Mouse (Mus musculus) lung, postnatal 0 days (tissue): ENCODE measurements at regions not wholly inside any gene's neighbourhood (a gene's known extent, or its start where the extent isn't known, plus 50 kb on each side); places are given as distances from the start of the nearest gene placed in this dataset.
A peak's percentile ranks its signal among the peaks of the same experiment; 100 is the strongest.

ENCODE experiments used
- ATAC-seq: fragments of 200-750 bp; cut with Nextera tagmentation; 2 replicates; pipeline ENCODE4 v1.8.0; 2017; ENCODE audit warnings: moderate library complexity
- DNase-seq: peaks from one replicate; pipeline ENCODE4 v3.0.0-alpha.2; 2016; ENCODE audit warnings: low spot score
- H3K27ac ChIP-seq: fragments of 300-500 bp; sonication (generic); 2 replicates; pipeline ENCODE4 v1.5.1; 2014; ENCODE audit warnings: antibody characterized with exemption, mild to moderate bottlenecking, low read length, mixed read lengths
- H3K27me3 ChIP-seq: fragments of 300-500 bp; sonication (generic); replicated peaks from 2 replicates; pipeline ENCODE4 v1.6.1; 2014; ENCODE audit warnings: low read length, mixed read lengths; ENCODE audit not compliant: insufficient read depth
- H3K36me3 ChIP-seq: fragments of 300-500 bp; sonication (generic); 2 replicates; pipeline ENCODE4 v1.6.1; 2014; ENCODE audit warnings: low read length, mixed read lengths; ENCODE audit not compliant: insufficient read depth
- H3K4me1 ChIP-seq: fragments of 300-500 bp; sonication (generic); 2 replicates; pipeline ENCODE4 v1.6.1; 2014; ENCODE audit warnings: antibody characterized with exemption, low read depth, low read length, mixed read lengths; ENCODE audit not compliant: insufficient read depth
- H3K4me2 ChIP-seq: fragments of 300-500 bp; sonication (generic); replicated peaks from 2 replicates; pipeline ENCODE4 v1.6.1; 2014; ENCODE audit warnings: low read depth, mild to moderate bottlenecking, low read length, moderate library complexity, mixed read lengths
- H3K4me3 ChIP-seq: fragments of 300-500 bp; sonication (generic); 2 replicates; pipeline ENCODE4 v1.5.1; 2014; ENCODE audit warnings: low read depth, low read length
- H3K9ac ChIP-seq: fragments of 300-500 bp; sonication (generic); replicated peaks from 2 replicates; pipeline ENCODE4 v1.6.1; 2014; ENCODE audit warnings: low read depth, mild to moderate bottlenecking
- H3K9me3 ChIP-seq: fragments of 300-500 bp; sonication (generic); 2 replicates; pipeline ENCODE4 v1.6.1; 2016; ENCODE audit warnings: low read length, mixed read lengths
- CTCF ChIP-seq: IDR thresholded peaks from 2 replicates; pipeline ENCODE4 v1.5.1; 2016; ENCODE audit warnings: antibody characterized with exemption, mild to moderate bottlenecking
- EP300 ChIP-seq: IDR thresholded peaks from 2 replicates; pipeline ENCODE4 v1.6.1; 2016; ENCODE audit warnings: antibody characterized with exemption, mild to moderate bottlenecking, control low read depth
- WGBS: fragments of 180-500 bp; shearing (Covaris S2); extraction: QIAGEN DNeasy Blood & Tissue Kit; methylation state at CpG from one replicate; pipeline ENCODE4 v1.1.7; 2014; 5-methylcytosine and 5-hydroxymethylcytosine counted together

DNA sequence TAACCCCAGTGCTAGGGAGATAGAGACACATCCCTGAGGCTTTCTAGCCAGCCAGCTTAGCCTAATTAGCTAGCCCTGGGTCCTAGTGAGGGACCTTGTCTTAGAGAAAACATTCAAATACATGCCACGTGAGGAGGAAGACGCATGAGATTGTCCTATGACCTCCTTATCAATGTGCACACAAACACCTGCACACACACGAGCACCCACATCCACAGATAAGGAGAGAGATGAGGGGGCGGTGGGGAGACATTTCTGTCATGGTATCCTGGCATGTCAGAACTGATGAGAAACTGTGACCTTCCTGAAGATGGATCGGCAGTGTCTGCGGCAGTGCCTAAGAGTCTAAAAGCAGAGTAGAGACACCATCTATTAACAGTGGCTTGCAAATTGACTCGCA is 180.8 kb upstream of the Rad23b start:
- 18% methylated on average over 7 of the region's 7 CpGs for WGBS
- Histone ChIP-seq H3K9ac (no peak overlapping the region), H3K27me3 (no peaks in the 10 kb centered on the region), H3K4me1 (no peaks in the 10 kb centered on the region; the same call in 1 of the 2 replicates), H3K4me3 (no peak overlapping the region), H3K36me3 (no peaks in the 10 kb centered on the region), H3K9me3 (no peaks in the 10 kb centered on the region), H3K27ac (no peak overlapping the region), H3K4me2 (no peak overlapping the region)
- TF ChIP-seq EP300 (no peak), CTCF (no peak)
- ATAC-seq (no peak), DNase-seq (no peak)

DNA sequence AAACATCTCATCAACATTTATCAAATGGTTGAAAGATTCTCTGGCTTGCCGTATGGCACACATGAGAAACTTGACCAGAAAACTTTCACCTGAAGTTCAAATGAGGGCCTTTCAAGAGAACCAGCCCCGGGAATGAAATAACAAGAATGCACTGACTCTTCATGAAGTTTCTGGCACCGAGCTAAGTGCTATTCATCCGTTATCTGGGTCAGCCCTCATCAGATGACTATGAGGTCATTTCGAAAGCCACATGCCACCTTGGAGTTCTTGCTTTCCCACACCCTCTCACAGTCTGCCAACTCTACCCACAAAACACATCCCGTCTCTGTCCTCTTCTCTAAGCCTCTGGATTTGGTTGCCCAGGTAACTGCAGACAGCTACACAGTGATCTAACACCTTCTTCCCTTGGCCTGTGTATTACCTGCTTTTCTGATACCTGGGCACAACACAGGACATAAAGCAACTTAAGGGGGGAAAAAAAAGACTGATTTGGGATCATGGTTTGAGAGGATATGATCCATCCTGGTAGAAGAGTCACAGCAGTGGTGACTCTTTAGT is 177.4 kb upstream of the Rad23b start:
- TF ChIP-seq EP300, result peak; percentile 34; the same call in 1 of the 2 replicates
- no peak for TF ChIP-seq CTCF
- Histone ChIP-seq H3K4me3 (no peak overlapping the region), H3K9me3 (no peaks in the 10 kb centered on the region), H3K36me3 (no peaks in the 10 kb centered on the region), H3K4me1 (no peaks in the 10 kb centered on the region; the same call in 1 of the 2 replicates), H3K9ac (no peak overlapping the region), H3K27ac (no peak overlapping the region), H3K27me3 (no peaks in the 10 kb centered on the region), H3K4me2 (no peak overlapping the region)
- WGBS, result 47% methylated on average over 6 of the region's 6 CpGs
- DNase-seq (peak; percentile 68), ATAC-seq (peak; percentile 82)

DNA sequence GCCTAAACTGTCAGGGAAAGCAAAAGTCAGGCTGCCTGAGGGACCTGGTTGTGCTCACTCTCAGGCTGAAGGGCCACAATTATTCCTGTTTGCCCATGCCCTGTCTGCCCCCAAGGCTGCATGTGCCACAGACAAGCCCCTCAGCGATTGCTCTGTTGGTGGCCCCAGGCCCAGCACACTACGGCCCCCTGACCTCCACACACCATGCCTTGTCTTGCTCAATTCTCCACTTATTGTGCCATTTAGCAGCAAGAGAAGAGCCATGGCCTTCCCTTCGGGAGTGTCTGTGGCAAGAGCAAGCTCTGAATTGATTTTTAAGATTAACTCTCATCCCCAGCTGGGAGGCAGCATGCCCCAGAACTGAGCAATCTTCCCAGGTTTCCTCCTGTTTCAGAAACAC is 173.8 kb upstream of the Rad23b start:
- TF ChIP-seq CTCF (no peak), EP300 (no peak)
- no peaks in the 10 kb centered on the region; the same call in 1 of the 2 replicates for H3K4me1 ChIP-seq
- H3K9me3 ChIP-seq, result no peaks in the 10 kb centered on the region
- H3K27ac ChIP-seq, result no peak overlapping the region
- DNase-seq (no peak), ATAC-seq (no peak)
- H3K36me3 ChIP-seq, result no peaks in the 10 kb centered on the region
- no peak overlapping the region for H3K4me3 ChIP-seq
- no peak overlapping the region for H3K9ac ChIP-seq
- no peak overlapping the region for H3K4me2 ChIP-seq
- WGBS, result 56% methylated on average over 3 of the region's 3 CpGs
- H3K27me3 ChIP-seq, result no peaks in the 10 kb centered on the region

DNA sequence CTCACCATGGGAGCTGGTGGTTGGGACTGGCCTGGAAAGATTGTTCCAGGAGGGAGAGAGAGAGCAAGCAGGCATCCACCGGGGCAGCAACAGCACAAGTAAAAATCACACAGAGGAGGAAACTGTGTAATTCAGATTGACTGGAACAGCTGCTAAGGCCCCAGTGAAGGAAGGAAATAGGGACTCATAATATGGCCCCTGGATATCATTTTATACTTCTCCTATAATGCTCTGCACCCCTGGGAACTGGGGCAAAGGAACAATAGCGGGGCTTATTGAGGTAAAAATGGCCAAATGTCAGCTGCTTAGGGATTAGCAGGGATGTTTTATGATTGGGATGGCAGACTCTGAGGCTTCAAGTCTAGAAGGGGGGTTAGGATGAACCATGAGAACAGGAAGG is 170.4 kb upstream of the Rad23b start:
- no peak for ATAC-seq
- 74% methylated on average over 2 of the region's 2 CpGs for WGBS

DNA sequence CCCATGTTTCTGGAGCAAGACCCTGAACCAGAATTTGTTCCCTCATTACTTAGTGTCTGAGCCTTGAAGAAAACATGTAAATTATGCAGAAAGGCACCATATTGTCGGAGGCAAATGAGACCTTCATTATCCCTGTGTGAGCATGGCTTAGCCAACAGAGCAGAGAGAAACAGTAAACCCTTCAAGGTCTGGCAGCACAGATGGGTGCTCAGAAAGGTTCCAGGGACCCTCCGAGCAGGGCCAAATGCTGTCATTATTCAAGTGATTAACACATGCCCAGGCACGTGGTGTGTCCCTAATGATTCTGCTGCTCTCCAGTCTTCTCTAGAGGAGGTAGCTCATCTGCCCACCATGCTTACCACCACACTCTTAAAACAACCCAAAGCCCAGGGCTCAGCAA is 166.3 kb upstream of the Rad23b start:
- Histone ChIP-seq H3K9ac (no peak overlapping the region), H3K36me3 (no peaks in the 10 kb centered on the region), H3K4me1 (no peaks in the 10 kb centered on the region), H3K4me2 (no peak overlapping the region), H3K9me3 (no peaks in the 10 kb centered on the region), H3K27ac (no peak overlapping the region), H3K27me3 (no peaks in the 10 kb centered on the region), H3K4me3 (no peak overlapping the region)
- ATAC-seq (no peak), DNase-seq (no peak)
- TF ChIP-seq EP300 (no peak), CTCF (no peak)
- 70% methylated on average over 3 of the region's 3 CpGs for WGBS

More for the DNA sequence above, 170.4 kb upstream of the Rad23b start:
- Histone ChIP-seq H3K27ac (no peak overlapping the region), H3K4me2 (no peak overlapping the region), H3K4me3 (no peak overlapping the region), H3K4me1 (no peaks in the 10 kb centered on the region), H3K9me3 (no peaks in the 10 kb centered on the region), H3K9ac (no peak overlapping the region), H3K27me3 (no peaks in the 10 kb centered on the region), H3K36me3 (no peaks in the 10 kb centered on the region)
- DNase-seq, result no peak
- no peak for TF ChIP-seq EP300
- TF ChIP-seq CTCF, result no peak

DNA sequence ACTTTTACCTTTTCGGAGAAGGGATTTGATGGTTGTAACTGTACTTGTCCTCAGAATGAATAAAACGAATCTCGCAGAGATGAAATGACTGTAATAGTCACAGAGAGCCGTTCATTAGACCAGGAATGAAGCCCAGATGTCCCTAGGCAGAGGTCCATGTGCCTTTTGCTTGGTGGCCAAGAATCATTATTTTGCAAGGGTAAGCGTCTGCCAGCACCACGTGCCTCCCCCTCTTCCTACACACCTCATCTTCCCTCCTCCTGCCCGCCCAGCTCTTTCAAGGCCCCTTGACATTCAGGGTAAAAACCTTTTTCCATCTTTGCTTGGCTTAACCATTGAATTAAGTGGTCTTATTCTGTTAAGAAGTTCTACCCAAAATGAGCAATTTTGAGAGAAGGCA is 161.1 kb upstream of the Rad23b start:
- Histone ChIP-seq H3K27ac (no peak overlapping the region), H3K4me2 (no peak overlapping the region), H3K27me3 (no peaks in the 10 kb centered on the region), H3K36me3 (no peaks in the 10 kb centered on the region), H3K9me3 (no peaks in the 10 kb centered on the region), H3K4me3 (no peak overlapping the region), H3K9ac (no peak overlapping the region), H3K4me1 (no peaks in the 10 kb centered on the region)
- ATAC-seq (no peak; the same call in 1 of the 2 replicates), DNase-seq (peak; percentile 17)
- WGBS, result 73% methylated on average over 7 of the region's 7 CpGs
- TF ChIP-seq EP300 (no peak), CTCF (no peak)

DNA sequence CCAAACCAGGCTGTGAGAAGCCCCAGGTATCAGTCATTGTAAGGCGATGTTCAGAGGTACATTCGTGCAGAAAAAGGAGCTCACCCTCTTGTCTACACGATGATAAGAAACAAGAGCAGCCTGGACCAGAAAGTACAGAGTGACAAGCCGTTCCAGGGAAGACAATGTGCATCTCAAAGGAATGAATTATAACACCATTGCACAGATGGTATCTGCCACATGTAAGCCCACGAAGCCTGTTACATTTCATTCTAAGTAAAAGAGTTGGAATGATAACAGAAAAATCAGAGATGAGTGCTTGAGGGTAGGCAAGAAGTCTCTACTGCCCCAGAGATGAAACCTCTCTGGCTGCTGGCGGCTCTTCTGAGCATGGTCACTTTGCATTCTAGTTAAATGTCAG is 159.3 kb upstream of the Rad23b start:
- Histone ChIP-seq H3K4me2 (no peak overlapping the region), H3K4me1 (no peaks in the 10 kb centered on the region), H3K9ac (no peak overlapping the region), H3K36me3 (no peaks in the 10 kb centered on the region), H3K27me3 (no peaks in the 10 kb centered on the region), H3K27ac (no peak overlapping the region), H3K4me3 (no peak overlapping the region), H3K9me3 (no peaks in the 10 kb centered on the region)
- no peak for ATAC-seq
- TF ChIP-seq CTCF, result no peak
- no peak for TF ChIP-seq EP300
- WGBS, result 78% methylated on average over 6 of the region's 6 CpGs
- no peak for DNase-seq
